Mouse (Mus musculus) heart, postnatal 14 days (tissue): ENCODE measurements around the gene Magi1. TPM values are rescaled to one million over a fixed set of nuclear protein-coding genes. Genes with fewer than 3 reads are reported as not detected.

ENCODE experiments used
- DNase-seq, 2 experiments: peaks; one replicate each; pipeline ENCODE4 v3.0.0; 2021 to 2022
- intact Hi-C: fragments of 180-260 bp; cut with DNase I; formaldehyde crosslinking; loops from one replicate; pipeline ENCODE4 v1.15.1; 2025
- total RNA-seq, 2 experiments: library from RNA; stranded (reverse); gene quantifications; 2 replicates each; pipeline ENCODE4 v1.2.3; 2021

Gene Magi1
- total RNA-seq, 2 experiments from 2014 or later = 19.1 to 19.5 TPM

- DNase-seq = no peak
- intact Hi-C loops = no loop called here
Observed at GRCm38 (mm10) chr6:94165951-94166350, 117.8 kb downstream of the Magi1 start.

DNA sequence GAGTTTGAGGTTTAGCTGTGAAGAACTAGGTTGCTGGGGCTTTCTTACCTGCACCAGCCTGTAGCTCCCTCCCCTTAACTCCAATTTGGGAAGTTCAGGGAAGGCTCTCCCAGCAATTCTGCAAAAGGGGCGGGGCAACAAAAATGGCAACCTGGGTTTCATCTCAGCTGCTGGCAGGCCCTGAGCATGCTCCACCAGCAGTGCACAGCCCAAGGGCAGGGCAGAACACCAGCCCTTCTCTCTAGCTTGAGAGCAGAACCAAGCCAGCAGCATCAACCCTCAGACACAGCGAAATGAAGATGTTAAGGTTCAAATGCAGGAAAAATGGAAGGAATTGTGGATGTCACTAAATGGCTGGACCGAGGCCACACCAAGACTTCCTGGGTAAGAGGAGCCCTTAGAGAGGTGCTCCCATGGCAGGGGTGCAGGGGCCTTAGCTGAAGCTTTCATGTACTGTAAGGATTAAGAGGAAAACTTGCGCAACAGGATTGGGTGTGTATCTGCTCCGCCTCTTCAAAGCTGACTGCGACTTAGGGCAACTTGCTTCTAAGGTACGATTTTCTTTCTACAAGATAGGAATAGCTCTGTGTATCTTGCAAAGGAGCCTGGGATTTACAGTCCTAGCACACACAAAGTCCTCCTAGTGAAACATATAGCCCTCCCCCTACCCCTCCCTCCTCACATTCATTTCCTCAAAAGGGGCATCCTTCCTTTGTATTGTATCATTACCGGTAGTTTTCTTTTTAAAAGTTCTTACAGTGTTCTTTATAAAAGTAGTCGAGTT lies 118.8 kb downstream of the Magi1 start:
- intact Hi-C loops = no loop called here
- no peak for DNase-seq

- intact Hi-C loops = no loop called here
- DNase-seq = no peak
Observed at GRCm38 (mm10) chr6:94163325-94163995, 120.3 kb downstream of the Magi1 start.

GRCm38 (mm10) chr6:94162918-94163317 lies 120.8 kb downstream of the Magi1 start:
- no peak for DNase-seq
- intact Hi-C loops = no loop called here

- intact Hi-C loops = no loop called here
- no peak for DNase-seq
Observed at GRCm38 (mm10) chr6:94159256-94159655, 124.5 kb downstream of the Magi1 start.

DNA sequence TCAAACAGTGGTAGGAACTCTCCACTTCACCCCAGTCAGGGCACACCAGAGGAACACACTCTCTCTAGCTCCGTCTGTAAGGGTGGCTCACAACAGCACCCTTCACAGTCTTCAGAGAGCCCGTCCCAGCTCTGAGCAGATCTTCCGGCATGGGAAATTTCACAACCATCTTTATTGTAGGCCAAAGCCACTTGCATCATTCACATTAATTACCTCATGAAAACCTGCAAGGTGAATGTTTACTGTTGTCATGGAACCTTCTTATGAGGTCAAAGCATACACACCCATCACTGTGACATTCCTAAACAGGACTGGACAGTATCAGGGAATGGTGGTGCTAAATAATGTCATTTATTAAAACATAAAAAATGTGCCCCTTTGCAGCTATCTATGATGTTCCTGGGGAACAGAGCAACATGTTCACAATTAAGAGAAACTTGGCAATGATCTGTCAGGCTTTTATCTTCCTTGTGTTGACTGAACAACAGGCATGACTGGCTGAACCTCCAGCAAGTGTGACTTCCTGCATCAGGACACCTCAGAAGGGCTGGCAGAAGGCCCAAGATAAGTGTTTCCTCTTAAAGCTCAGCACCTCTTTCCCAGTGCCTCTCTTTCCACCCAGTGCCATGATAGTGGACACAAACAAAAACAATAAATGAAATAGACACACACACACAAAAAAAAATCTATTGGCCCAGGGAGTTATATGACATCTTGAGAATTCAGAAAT lies 125.4 kb downstream of the Magi1 start:
- no peak for DNase-seq
- intact Hi-C loops = no loop called here

GRCm38 (mm10) chr6:94155996-94156395 lies 127.7 kb downstream of the Magi1 start:
- intact Hi-C loops = no loop called here
- no peak for DNase-seq

DNA sequence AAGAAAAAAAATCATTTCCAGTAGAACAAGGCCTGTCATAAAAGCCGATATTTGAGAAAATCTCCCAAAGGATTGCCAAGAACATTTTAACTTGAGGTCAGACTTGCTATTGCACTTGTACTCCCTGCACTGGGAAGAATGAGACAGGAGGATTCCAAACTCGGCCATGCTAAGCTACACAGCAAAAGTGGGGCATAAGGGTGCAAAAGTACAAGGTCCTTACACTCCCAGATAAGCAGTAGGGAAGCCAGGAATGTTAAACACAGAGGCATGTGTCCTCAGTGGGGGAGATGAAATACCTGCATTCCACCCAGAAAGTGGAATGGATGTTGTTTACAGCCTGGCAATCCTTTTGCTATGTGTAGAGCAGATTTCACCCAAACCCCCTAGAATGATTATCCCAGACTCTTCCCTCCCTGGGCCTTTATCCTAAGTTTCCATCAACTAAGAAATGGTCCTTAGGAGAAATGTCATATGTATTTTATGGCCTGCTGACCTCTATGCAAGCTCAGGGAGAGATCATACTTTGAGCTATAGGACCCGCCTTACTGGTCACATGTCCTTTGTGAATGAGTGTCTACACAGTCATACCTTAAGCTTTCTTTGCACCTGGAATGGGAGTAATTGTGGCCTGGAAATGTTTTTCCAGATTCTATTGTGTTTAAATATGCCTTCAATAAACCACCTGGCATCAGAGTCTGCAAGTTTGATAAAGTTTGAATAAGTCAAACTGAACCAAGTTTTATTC lies 128.7 kb downstream of the Magi1 start:
- intact Hi-C loops = no loop called here
- no peak for DNase-seq

- no peak for DNase-seq
Observed at GRCm38 (mm10) chr6:94152881-94153280, 130.8 kb downstream of the Magi1 start.

GRCm38 (mm10) chr6:94150876-94151275 lies 132.8 kb downstream of the Magi1 start:
- intact Hi-C loops = no loop called here
- DNase-seq = no peak

More at GRCm38 (mm10) chr6:94152881-94153280, 130.8 kb downstream of the Magi1 start:
- intact Hi-C loops = no loop called here

GRCm38 (mm10) chr6:94149800-94150199 lies 133.9 kb downstream of the Magi1 start:
- intact Hi-C loops = loop anchor here (5.0 kb wide), 1 partner anchor 33 kb away; no protein-coding TSS in a partner anchor

GRCm38 (mm10) chr6:94146206-94146493 lies 137.6 kb downstream of the Magi1 start:
- DNase-seq = no peak
- intact Hi-C loops = loop anchor here (5.0 kb wide), 1 partner anchor 36 kb away; no protein-coding TSS in a partner anchor

More at GRCm38 (mm10) chr6:94149800-94150199, 133.9 kb downstream of the Magi1 start:
- DNase-seq = no peak

DNA sequence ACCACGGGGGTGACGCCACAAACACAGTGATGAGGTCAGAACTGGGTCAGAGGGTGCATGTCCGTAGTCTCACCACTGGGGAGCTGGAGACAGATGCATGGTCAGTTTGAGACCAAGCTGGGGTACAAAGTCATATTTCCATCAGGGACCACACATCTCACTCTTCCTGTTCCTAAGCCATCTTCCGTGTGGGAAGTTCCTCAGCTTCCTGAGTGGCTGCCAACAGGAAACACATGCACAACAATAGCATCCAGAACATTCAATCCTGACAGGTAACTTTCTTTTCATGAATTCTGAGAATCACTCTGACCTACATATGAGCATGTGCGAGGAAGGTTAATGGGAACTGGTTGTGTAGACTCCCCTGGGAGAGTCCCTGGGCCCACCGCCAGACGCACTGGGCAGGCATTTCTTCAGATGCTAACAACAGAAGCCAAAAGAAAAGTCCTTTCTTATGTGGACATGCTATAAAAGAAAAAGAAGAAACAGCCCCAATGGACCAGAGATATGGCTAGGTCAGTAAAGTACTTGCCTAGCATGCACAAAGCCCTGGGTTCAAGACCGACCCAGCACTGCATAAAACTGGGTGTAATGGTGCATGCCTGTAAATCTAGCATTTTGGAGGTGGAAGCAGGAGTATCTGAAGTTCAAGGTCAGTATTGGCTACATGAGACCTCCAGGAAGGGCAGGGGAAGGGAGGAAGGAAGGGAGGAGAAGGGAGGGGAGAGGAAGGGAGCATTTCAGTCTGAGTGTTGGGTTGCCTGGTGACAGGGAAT lies 138.1 kb downstream of the Magi1 start:
- peak; percentile 83 for DNase-seq

DNA sequence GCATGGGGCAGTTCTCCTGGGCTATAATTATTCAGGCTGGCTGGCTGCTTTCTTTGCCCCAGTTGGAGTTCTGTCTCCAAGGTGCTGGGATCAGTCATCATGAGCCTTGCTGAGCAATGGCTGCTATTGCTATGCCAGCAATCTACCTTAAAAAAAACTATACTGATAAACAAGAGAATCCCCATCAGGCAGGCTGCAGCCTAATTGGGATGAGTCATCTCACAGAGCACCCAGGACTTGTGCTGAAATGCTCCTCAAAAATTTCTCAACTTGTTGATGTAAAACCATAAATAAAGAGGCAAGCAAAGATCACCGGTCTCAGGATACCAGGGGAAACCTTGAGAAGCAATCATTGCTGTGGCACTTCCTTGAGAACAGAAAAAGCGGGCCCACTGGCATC lies 141.2 kb downstream of the Magi1 start:
- no peak for DNase-seq
- intact Hi-C loops = no loop called here

More for the DNA sequence above, 138.1 kb downstream of the Magi1 start:
- intact Hi-C loops = loop anchor here (5.0 kb wide), 1 partner anchor 37 kb away; no protein-coding TSS in a partner anchor

DNA sequence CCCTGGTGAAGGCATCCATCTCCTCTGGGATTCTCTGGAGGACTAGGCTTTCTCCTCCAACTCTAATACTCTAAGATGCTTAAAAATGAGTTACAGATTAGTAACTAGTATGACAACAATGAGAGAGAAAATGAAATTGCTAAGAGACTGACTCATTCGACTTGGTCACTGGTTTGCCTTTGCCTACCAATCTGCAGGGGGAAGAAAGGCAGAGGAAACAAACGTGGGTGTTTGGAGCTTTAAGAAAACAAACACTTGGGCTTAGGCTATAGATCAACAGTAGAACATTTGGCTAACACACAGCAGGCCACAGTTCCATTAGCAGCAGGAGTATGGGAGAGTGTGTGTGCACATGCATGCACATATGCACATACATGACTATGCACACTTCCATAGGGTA lies 142.2 kb downstream of the Magi1 start:
- DNase-seq = no peak
- intact Hi-C loops = no loop called here

DNA sequence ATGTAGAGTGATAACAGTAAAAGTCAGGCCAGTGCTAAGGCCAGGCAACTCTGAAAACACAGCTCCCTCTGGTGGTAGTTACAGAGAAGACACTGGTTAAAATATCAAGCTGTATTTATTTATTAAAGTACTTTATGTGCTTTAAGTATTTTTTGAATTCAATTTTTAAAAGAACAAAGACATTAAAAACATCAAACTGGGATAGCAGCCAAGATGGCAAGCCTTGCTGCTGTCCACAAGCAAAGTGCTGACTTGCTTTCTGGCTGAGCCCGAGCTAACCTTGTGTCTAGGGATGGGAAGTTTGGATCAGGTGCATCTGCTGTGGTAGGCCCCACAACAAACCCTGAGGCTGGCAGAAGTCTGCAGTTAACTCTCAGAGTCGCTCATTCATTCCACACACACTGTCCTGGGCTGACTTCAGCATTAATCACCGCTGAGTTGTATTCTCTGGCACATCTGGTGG lies 143.7 kb downstream of the Magi1 start:
- intact Hi-C loops = loop anchor here (2.0 kb wide), 1 partner anchor 55 kb away; no protein-coding TSS in a partner anchor
- DNase-seq = peak in 1 of 2 experiments; percentile 34

DNA sequence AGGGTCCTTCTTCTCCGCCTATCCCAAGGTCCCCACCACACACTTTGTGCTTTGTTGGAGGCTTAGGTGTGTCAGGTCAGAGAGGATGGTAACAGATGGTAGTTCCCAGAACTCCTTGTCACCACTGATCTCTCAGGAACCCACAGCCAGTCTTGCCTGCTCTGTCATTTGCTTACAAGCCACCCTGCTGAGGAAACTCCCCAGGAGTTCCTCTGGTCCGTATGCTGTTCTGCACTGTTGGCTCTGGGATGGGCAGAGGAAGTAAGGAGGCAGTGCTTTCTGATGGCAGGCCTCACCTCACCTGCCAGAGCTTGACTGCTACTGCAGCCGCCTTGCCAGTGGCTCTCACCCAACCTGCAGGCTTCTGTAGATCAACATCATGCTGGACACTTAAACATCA lies 147.0 kb downstream of the Magi1 start:
- intact Hi-C loops = no loop called here

DNA sequence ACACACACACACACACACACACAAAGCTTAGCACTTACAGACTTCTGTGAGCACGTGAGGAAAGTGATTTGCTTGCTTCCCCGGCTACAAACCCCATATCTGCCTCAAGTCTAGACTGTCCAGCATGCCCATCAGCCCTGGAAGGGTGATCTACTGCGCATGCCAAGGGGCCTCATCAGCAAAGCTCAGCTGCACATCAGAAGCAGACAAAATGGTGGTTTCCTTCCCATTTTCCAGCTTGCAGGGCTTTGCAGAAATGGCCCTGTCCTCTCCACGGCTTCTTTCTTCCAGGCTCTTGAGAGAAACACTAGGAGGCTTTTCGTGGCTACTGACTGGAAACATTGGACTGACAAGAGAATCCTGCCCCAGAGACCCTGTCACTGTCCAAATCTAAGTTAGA lies 149.6 kb downstream of the Magi1 start:
- DNase-seq = no peak
- intact Hi-C loops = no loop called here

More for the DNA sequence above, 147.0 kb downstream of the Magi1 start:
- no peak for DNase-seq

DNA sequence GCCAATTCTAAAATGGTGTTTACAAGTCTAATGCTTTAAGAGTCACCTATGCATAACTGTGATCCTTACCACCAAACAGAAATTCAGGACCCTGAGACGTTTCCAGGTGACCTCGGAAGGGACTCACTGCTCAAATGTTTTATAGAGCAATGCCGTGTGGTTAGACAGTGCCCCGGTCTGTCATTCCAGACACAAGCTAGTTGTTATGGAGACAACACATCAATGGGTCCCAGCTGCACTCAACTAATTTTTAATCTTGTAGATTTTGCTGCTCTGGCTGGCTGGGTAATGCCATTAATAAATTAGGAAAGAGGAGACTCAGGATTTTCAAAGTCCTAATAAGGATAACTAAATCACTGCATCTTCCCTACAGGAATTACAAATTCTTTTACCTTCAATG lies 151.7 kb downstream of the Magi1 start:
- intact Hi-C loops = no loop called here
- no peak for DNase-seq

DNA sequence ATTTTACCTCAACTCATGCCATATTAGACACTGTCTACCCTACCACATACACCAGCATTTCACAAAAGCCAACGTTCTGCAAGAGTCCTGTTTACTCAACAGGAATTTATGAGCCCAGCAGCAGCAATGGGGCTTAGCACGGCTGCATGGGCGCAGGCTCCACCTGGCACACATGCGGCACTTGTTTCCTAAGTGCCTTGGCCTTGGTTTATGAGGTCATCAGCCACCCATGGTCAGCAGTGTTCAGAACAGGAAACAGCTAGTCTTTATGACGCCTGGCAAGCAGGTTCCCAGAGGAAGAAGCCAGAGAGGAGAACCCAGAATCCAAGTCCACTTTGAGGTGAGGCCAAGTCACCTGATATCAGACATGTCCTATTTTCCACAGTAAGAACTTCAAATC lies 153.3 kb downstream of the Magi1 start:
- no peak for DNase-seq
- intact Hi-C loops = no loop called here
